Mouse (Mus musculus) liver, adult 2 months (tissue): ENCODE measurements around the gene Slc4a10. TPM values are rescaled to one million over a fixed set of nuclear protein-coding genes. Genes with fewer than 3 reads are reported as not detected.

Source experiments
- DNase-seq: peaks from one replicate; pipeline ENCODE4 v3.0.0-alpha.2; 2011; ENCODE audit warnings: low read depth, low spot score; ENCODE audit errors: extremely low read depth
- H3K27ac ChIP-seq: fragments of 200-500 bp; replicated peaks from 2 replicates; pipeline ENCODE4 v1.5.1; 2012; ENCODE audit warnings: low read depth, mild to moderate bottlenecking, control low read depth, inconsistent platforms, low read length; ENCODE audit not compliant: insufficient read depth
- H3K27me3 ChIP-seq: fragments of 200-500 bp; 2 replicates; pipeline ENCODE4 v1.6.1; 2012; ENCODE audit warnings: mild to moderate bottlenecking, moderate library complexity, low read length, inconsistent platforms; ENCODE audit not compliant: control insufficient read depth, insufficient read depth
- H3K36me3 ChIP-seq: fragments of 200-500 bp; 2 replicates; pipeline ENCODE4 v1.6.1; 2012; ENCODE audit warnings: low read length, inconsistent platforms; ENCODE audit not compliant: control insufficient read depth, insufficient read depth
- H3K4me1 ChIP-seq: fragments of 200-500 bp; 2 replicates; pipeline ENCODE4 v1.6.1; 2011; ENCODE audit warnings: low read length; ENCODE audit not compliant: control insufficient read depth, insufficient read depth
- H3K4me3 ChIP-seq: fragments of 200-500 bp; 2 replicates; pipeline ENCODE4 v1.5.1; 2011; ENCODE audit warnings: low read depth, mild to moderate bottlenecking, control low read depth, low read length, moderate library complexity; ENCODE audit not compliant: insufficient read depth
- H3K79me2 ChIP-seq: fragments of 200-500 bp; 2 replicates; pipeline ENCODE4 v1.6.1; 2012; ENCODE audit warnings: inconsistent platforms, mild to moderate bottlenecking, low read length, moderate library complexity; ENCODE audit not compliant: control insufficient read depth, insufficient read depth
- H3K9ac ChIP-seq: fragments of 200-500 bp; 2 replicates; pipeline ENCODE4 v1.6.1; 2012; ENCODE audit warnings: low read depth, mild to moderate bottlenecking, control low read depth, inconsistent platforms, low read length
- CTCF ChIP-seq: fragments of 200-500 bp; IDR thresholded peaks from 2 replicates; pipeline ENCODE4 v1.5.1; 2011; ENCODE audit warnings: low read depth, low read length, control low read depth
- POLR2A ChIP-seq: fragments of 200-500 bp; IDR thresholded peaks from 2 replicates; pipeline ENCODE4 v1.6.1; 2011; ENCODE audit warnings: low read length, control low read depth; ENCODE audit not compliant: insufficient read depth; ENCODE audit errors: extremely low read depth
- WGBS: fragments of 180-500 bp; shearing (Covaris S2); methylation state at CpG from one replicate; pipeline ENCODE4 v1.1.7; 2018; 5-methylcytosine and 5-hydroxymethylcytosine counted together
- polyA plus RNA-seq: library from polyadenylated mRNA; depleted of rRNA; stranded (reverse); fragments of >200 nt; gene quantifications from 2 replicates; pipeline ENCODE4 v1.2.3, GENCODE M21; 2012
- total RNA-seq: library from RNA; depleted of rRNA; stranded (reverse); fragments of >200 nt; gene quantifications from 2 replicates; pipeline ENCODE4 v1.2.3, GENCODE M21; 2014

Gene Slc4a10
- total and polyA plus RNA-seq, 2 experiments = not detected

GRCm38 (mm10) chr2:62129975-62130374 is 83.7 kb downstream of the Slc4a10 start:
- Histone ChIP-seq H3K36me3 (no peaks in the 10 kb centered on the region), H3K4me1 (no peaks in the 10 kb centered on the region), H3K4me3 (no peak overlapping the region), H3K79me2 (no peaks in the 10 kb centered on the region), H3K27me3 (no peaks in the 10 kb centered on the region), H3K9ac (no peak overlapping the region), H3K27ac (no peak overlapping the region)
- DNase-seq = no peak
- WGBS = 80% methylated on average over 2 of the region's 2 CpGs
- TF ChIP-seq POLR2A (no peak), CTCF (no peak)

- Histone ChIP-seq H3K4me3 (no peak overlapping the region), H3K9ac (no peak overlapping the region), H3K79me2 (no peaks in the 10 kb centered on the region), H3K4me1 (no peaks in the 10 kb centered on the region), H3K27me3 (no peaks in the 10 kb centered on the region), H3K36me3 (no peaks in the 10 kb centered on the region), H3K27ac (no peak overlapping the region)
- no peak for TF ChIP-seq CTCF
- 62% methylated on average over 8 of the region's 8 CpGs for WGBS
- DNase-seq = no peak
These were observed 88.6 kb downstream of the Slc4a10 start for GRCm38 (mm10) chr2:62134911-62135310.

DNA sequence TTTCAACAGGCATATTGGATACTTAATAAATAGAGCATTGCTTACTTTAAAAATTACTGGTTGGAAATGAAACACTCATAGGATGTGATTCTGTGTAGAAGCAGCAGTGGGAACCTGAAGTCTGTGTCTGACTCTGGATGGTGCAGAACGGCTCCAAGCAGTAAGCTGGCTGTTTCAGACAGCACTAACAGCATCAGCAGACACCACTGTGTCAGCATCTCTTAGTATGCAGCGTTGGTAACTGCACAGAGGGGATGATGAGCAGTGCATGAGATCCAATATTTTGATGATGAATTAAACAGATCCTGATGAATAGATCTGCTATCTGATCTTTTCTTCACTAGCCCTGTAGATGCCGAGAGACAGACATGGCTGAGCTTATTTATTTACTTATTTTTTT is 101.4 kb downstream of the Slc4a10 start:
- no peaks in the 10 kb centered on the region for H3K4me1 ChIP-seq
- H3K36me3 ChIP-seq = no peaks in the 10 kb centered on the region
- no peak overlapping the region for H3K4me3 ChIP-seq
- no peak for DNase-seq
- TF ChIP-seq CTCF (no peak), POLR2A (no peak)
- 61% methylated on average over 3 of the region's 3 CpGs for WGBS
- no peak overlapping the region for H3K27ac ChIP-seq
- no peaks in the 10 kb centered on the region for H3K27me3 ChIP-seq
- H3K9ac ChIP-seq = no peak overlapping the region
- no peaks in the 10 kb centered on the region for H3K79me2 ChIP-seq

- Histone ChIP-seq H3K27ac (no peak overlapping the region), H3K4me1 (no peaks in the 10 kb centered on the region), H3K79me2 (no peaks in the 10 kb centered on the region), H3K27me3 (no peaks in the 10 kb centered on the region), H3K36me3 (no peaks in the 10 kb centered on the region), H3K4me3 (no peak overlapping the region), H3K9ac (no peak overlapping the region)
- TF ChIP-seq POLR2A (no peak), CTCF (no peak)
- no peak for DNase-seq
These were observed 103.2 kb downstream of the Slc4a10 start for GRCm38 (mm10) chr2:62149421-62149820.

DNA sequence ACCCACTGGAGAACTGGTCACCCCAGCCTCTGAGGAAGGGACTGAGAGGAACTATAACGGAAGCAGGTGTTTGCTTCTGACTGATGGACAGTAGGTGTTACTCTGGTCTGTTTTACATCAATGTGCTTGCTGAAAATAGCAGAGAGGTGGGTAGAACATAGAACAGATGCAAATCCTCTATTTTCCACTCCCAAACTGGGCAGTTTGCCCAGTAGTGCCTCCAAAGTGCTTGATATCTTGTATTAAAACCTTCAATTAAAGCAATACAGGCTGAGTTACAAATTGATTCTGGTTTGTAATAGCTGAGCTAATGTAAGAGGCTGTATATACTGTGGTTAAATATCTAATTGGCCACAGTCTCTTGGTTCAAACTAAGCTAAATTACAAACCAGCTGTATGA is 104.6 kb downstream of the Slc4a10 start:
- Histone ChIP-seq H3K27me3 (no peaks in the 10 kb centered on the region), H3K4me3 (no peak overlapping the region), H3K9ac (no peak overlapping the region), H3K36me3 (no peaks in the 10 kb centered on the region), H3K4me1 (no peaks in the 10 kb centered on the region), H3K27ac (no peak overlapping the region), H3K79me2 (no peaks in the 10 kb centered on the region)
- no peak for TF ChIP-seq POLR2A
- no peak for TF ChIP-seq CTCF
- 80% methylated on average over 1 of the region's 1 CpGs for WGBS
- no peak for DNase-seq

- H3K27ac ChIP-seq = no peak overlapping the region
- no peaks in the 10 kb centered on the region for H3K79me2 ChIP-seq
- H3K9ac ChIP-seq = no peak overlapping the region
- no peaks in the 10 kb centered on the region for H3K27me3 ChIP-seq
- H3K4me1 ChIP-seq = no peaks in the 10 kb centered on the region
- no peak for TF ChIP-seq POLR2A
- no peak for TF ChIP-seq CTCF
- no peak overlapping the region for H3K4me3 ChIP-seq
- DNase-seq = no peak
- no peaks in the 10 kb centered on the region for H3K36me3 ChIP-seq
These were observed 163.8 kb downstream of the Slc4a10 start for GRCm38 (mm10) chr2:62210109-62210508.
